Mouse (Mus musculus): ENCODE measurements around the gene 1700037H04Rik. TPM values are rescaled to one million over a fixed set of nuclear protein-coding genes. Genes with fewer than 3 reads are reported as not detected.
A peak's percentile ranks its signal among the peaks of the same experiment; 100 is the strongest.

The 1700037H04Rik gene
- polyA plus RNA-seq, 1 experiment from 2014 or later, result 142 TPM

DNA sequence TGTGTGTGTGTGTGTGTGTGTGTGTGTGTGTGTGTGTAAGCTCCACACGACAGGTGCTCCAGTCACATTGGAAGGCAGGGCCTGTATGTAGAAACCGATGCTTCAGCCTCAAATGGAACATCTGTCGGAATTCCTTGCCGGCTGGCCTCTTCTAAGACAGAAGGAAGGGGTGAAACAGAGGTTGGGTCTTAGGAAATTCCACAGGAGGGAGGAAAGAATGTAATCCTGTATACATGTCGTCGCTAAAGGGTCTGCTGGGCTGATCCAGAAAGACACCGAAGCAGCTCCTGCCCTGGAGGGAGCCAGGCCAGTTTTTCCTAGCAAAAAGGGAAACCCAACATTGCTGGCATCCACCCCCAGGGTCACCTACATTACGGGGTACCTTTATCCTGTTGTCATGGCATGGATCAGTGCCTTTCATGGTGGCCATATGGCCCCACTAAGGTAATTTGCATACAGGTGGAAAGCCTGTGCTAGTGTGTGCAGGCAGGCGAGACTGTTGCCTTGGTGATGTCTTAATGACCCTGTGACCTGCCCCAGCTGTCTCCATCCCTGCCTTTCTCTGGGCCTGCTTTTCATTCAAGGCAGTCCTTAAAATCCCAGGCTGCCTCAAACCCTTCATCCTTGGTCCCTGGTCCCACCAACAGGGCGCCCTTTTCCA lies 30.6 kb upstream of the 1700037H04Rik start:
- 22% methylated on average over 10 of the region's 10 CpGs for WGBS
- Histone ChIP-seq H3K4me1 (replicated peaks) (peaks cover 70% of the 10 kb centered on the region), H3K27me3 (ENCODE audit: insufficient read depth, poor library complexity, severe bottlenecking) (peaks cover 4% of the 10 kb centered on the region; the same call in 1 of the 2 replicates), H3K9me3 (no peaks in the 10 kb centered on the region), H3K36me3 (peaks cover 58% of the 10 kb centered on the region), H3K4me3 (peak overlapping the region; percentile 38), H3K27ac (peak overlapping the region; percentile 87)
- peak; percentile 86 for DNase-seq (ENCODE audit: low spot score)

DNA sequence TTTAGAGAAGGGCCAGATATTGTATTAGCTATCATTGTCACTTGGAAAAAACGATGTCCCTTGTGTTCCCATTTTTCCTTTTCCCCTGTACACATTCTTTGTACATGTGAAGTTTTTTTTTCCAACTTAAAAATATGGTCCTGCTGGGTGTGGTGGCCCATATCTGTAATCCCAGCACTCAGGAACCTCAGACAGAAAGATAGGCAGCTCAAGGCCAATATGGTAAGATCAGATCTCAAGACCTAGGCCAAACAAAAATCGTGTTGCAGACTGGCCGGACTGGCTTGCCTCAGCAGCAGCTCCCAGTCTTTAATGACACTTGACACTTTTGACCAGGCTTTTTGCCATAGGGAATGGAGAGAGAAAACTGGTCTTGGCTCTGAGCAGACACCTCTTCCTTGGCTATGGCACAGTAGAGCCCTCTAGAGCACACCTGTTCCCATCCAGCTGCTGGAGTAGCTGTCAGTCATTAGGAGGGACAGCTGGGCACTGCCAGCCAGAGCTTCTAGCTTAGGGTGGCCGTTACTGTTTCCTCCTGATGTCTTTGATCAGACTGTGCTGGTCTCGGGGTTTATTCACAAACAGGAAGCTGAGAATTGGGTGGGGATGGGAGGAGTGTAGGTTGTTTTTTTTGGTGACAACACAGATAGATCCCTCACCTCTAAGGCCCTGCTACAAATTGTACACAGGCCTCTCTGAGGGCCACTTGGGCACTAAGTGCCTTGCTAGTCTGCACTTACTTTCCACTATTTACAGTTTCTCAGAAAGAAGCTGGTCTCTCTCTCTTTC lies 29.8 kb upstream of the 1700037H04Rik start:
- 49% methylated on average over 5 of the region's 5 CpGs for WGBS
- Histone ChIP-seq H3K27ac (peak overlapping the region; percentile 87), H3K4me3 (peak overlapping the region; percentile 38), H3K9me3 (no peaks in the 10 kb centered on the region), H3K4me1 (replicated peaks) (peaks cover 70% of the 10 kb centered on the region), H3K27me3 (ENCODE audit: insufficient read depth, poor library complexity, severe bottlenecking) (peaks cover 10% of the 10 kb centered on the region; the same call in 1 of the 2 replicates), H3K36me3 (peaks cover 50% of the 10 kb centered on the region)
- no peak for DNase-seq (ENCODE audit: low spot score)

DNA sequence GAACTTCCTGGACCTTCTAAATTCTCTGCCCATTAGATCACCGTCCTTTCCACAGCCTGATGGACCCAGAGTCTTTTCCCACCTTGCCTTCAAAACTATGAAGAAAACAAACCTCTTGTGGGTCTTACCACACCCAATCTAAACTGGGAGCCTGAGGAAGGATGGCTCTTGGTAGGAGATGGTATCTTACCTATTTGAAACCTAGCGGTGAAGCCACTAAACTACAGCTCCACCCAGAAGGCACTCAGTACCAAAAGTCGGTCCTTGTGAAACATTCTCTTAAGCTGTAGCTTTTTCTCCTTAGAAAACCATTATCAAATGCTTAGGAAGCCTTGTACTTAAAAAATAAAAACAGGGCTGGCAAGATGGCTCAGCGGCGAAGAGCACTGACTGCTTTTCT lies 28.4 kb upstream of the 1700037H04Rik start:
- WGBS, result 93% methylated on average over 5 of the region's 5 CpGs
- peak overlapping the region; percentile 96 for H3K27ac ChIP-seq

DNA sequence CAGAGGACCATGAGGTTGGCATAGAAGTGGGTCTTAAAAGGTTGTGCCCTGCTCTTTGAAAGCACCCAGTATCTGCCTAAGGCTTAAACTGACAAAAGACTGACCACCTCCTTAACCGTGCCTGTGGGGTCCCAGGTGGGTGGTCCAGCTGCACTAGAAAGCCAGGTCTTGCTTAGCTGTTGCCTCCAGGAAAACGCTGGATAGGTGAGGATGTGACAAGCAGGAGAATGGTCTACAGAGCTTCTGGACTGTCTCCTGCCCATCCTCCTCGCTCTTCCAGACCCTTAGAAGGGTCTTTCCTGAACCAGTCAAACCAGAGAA lies 27.7 kb upstream of the 1700037H04Rik start:
- peak overlapping the region; percentile 96 for H3K27ac ChIP-seq
- DNase-seq (ENCODE audit: low spot score), result no peak
- peaks cover 29% of the 10 kb centered on the region for H3K36me3 ChIP-seq
- peak overlapping the region; percentile 72 for H3K4me3 ChIP-seq
- H3K9me3 ChIP-seq, result no peaks in the 10 kb centered on the region
- H3K27me3 ChIP-seq (ENCODE audit: insufficient read depth, poor library complexity, severe bottlenecking), result peaks cover 13% of the 10 kb centered on the region; the same call in 1 of the 2 replicates
- peaks cover 63% of the 10 kb centered on the region for H3K4me1 ChIP-seq (replicated peaks)
- 23% methylated on average over 3 of the region's 3 CpGs for WGBS

More for the DNA sequence above, 28.4 kb upstream of the 1700037H04Rik start:
- Histone ChIP-seq H3K4me3 (peak overlapping the region; percentile 72), H3K36me3 (peaks cover 36% of the 10 kb centered on the region), H3K4me1 (replicated peaks) (peaks cover 70% of the 10 kb centered on the region), H3K27me3 (ENCODE audit: insufficient read depth, poor library complexity, severe bottlenecking) (peaks cover 13% of the 10 kb centered on the region; the same call in 1 of the 2 replicates), H3K9me3 (no peaks in the 10 kb centered on the region)
- no peak for DNase-seq (ENCODE audit: low spot score)

DNA sequence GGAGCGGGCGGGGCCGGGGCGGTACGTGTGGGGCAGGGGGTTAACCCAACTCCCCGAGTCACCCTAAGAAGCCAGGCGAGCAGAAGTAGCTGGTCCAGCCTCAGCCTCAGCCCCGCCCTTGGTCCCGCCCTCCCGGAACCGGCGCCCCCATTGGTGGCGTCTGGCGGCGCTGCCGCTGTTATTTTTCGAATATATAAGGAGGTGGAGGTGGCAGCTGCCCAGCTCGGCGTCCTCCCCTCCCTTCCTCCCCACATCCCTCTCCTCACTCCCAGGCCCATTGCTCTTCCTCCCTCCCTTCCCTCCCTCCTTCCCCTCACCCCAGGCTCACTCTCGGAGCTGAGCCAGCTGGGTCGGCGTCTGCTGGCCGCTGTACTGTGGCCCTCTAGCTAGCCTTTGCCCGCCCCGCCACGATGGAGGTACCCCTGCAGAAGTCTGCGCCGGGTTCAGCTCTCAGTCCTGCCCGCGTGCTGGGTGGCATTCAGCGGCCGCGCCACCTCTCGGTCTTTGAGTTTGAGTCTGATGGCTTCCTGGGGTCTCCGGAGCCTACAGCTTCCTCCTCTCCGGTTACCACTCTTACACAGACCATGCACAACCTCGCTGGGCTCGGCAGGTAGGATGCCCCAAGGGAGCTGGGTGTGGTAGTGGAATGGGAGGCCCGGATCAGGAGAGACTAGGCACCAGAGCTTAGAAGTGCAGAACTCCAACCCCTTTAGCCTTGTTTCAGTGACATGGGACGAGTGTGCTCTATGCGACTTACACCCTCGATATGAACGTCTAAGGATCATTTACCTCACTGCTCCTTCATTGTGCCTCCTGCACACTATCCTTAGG lies 27.1 kb upstream of the 1700037H04Rik start, which contains the start of the genes Cdc25b and Spef1:
TSS of gene Cdc25b (plus strand) at position 179 of the 831 bp plus-strand sequence.
TSS of gene Spef1 (minus strand) at position 512 of the 831 bp plus-strand sequence.
- DNase-seq (ENCODE audit: low spot score), result peak; percentile 90
- H3K9me3 ChIP-seq, result no peaks in the 10 kb centered on the region
- H3K36me3 ChIP-seq, result peaks cover 25% of the 10 kb centered on the region
- WGBS, result under 1% methylated on average over 43 of the region's 43 CpGs
- H3K27me3 ChIP-seq (ENCODE audit: insufficient read depth, poor library complexity, severe bottlenecking), result peaks cover 13% of the 10 kb centered on the region; the same call in 1 of the 2 replicates
- peak within 1 kb of the TSS; percentile 96 for H3K27ac ChIP-seq
- peaks cover 62% of the 10 kb centered on the region for H3K4me1 ChIP-seq (replicated peaks)
- peak within 1 kb of the TSS; percentile 72 for H3K4me3 ChIP-seq

DNA sequence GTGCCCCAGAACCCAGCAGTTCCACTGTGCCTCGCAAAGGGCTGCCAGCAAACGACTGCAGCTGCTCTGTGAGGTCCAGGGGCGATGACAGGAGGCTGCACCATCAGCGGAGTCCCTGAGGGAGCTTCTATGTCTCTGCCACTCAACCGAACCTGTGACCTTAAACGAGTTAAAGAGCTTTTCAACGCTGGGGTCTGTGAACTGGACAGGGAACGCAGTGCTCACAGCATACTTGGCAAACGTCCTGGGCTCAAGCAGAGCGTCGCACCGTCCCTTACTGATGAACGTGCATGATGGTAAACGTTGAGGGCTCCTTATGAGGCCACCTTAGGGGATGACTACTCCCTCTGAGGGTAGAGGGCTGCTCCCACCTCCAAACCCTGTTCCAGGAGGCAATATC lies 26.5 kb upstream of the 1700037H04Rik start:
- Histone ChIP-seq H3K4me3 (peak overlapping the region; percentile 72), H3K4me1 (replicated peaks) (peaks cover 56% of the 10 kb centered on the region), H3K27me3 (ENCODE audit: insufficient read depth, poor library complexity, severe bottlenecking) (peaks cover 13% of the 10 kb centered on the region; the same call in 1 of the 2 replicates), H3K27ac (peak overlapping the region; percentile 96), H3K36me3 (peaks cover 19% of the 10 kb centered on the region), H3K9me3 (no peaks in the 10 kb centered on the region)
- 2% methylated on average over 14 of the region's 14 CpGs for WGBS
- DNase-seq (ENCODE audit: low spot score), result no peak

DNA sequence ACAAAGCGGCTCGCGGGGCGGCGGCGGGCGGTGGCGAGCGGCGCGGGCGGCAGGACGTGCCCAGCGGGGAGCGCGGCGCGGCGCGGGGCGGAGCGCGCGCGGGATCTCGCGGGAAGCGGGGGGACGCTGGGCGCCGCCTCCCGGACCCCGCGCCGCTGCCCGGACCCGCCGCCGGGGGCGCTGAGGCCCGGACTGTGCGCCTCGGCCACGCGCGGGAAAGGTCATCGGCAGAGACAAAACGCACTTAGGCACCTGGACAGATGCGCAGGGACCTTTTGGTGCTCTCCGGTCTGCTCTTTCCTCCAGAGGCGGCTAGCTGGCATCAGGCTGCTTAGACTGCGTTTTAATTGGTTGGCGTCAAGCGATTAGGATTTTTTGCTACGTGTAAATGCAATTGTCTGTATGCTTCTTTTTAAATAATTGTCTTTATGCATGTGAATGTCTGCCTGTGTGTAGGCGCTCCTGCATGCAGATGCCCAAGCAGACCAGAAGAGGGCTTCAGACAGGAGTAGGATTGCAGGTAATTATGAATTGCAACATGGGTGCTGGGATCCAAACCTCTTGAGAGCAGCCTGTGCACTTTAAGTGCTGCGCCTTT lies 20.2 kb upstream of the 1700037H04Rik start, which contains the start of gene Cenpb:
TSS of gene Cenpb (minus strand) at position 78 of the 598 bp plus-strand sequence.
- H3K27ac ChIP-seq, result peak within 1 kb of the TSS; percentile 96
- H3K9me3 ChIP-seq, result no peaks in the 10 kb centered on the region
- peaks cover 44% of the 10 kb centered on the region for H3K4me1 ChIP-seq (replicated peaks)
- peaks cover 29% of the 10 kb centered on the region for H3K36me3 ChIP-seq
- peak; percentile 83 for DNase-seq (ENCODE audit: low spot score)
- H3K4me3 ChIP-seq, result peak within 1 kb of the TSS; percentile 82
- 3% methylated on average over 57 of the region's 57 CpGs for WGBS
- peaks cover 6% of the 10 kb centered on the region; the same call in 1 of the 2 replicates for H3K27me3 ChIP-seq (ENCODE audit: insufficient read depth, poor library complexity, severe bottlenecking)

DNA sequence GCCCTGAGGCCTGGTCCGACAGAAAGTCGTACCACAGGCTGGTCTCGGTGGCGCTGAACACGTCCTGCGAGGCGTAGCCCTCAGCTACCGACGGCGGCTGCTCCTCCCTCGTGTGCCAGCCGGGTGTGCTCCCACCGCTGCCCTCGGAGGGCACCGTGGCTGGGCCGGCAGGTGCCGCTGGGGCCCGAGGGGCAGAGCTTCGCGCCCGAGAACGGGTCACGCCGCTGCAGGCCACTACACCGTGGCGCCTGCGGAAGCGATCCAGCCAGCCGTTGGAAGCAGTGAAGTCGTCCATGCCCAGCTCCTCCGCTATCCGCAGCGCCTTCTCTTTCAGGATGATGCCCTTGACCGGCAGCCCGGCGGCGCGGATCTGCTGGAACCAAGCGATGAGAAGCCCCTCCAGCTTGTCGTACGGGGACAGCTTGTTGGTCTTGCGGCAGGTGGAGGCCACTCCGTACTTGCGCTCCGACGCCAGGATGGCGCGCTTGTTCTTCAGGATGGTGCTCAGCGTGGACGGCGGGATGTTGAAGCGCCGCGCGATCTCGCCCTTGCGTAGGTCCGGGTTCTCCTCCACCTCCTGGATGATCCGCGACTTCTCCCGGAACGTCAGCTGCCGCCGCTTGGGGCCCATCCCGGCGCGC lies 19.5 kb upstream of the 1700037H04Rik start:
- H3K27ac ChIP-seq, result peak overlapping the region; percentile 96
- H3K4me1 ChIP-seq (replicated peaks), result peaks cover 50% of the 10 kb centered on the region
- peaks cover 29% of the 10 kb centered on the region for H3K36me3 ChIP-seq
- peak overlapping the region; percentile 82 for H3K4me3 ChIP-seq
- no peaks in the 10 kb centered on the region; the same call in 1 of the 2 replicates for H3K27me3 ChIP-seq (ENCODE audit: insufficient read depth, poor library complexity, severe bottlenecking)
- DNase-seq (ENCODE audit: low spot score), result peak; percentile 76
- under 1% methylated on average over 67 of the region's 67 CpGs for WGBS
- H3K9me3 ChIP-seq, result no peaks in the 10 kb centered on the region

DNA sequence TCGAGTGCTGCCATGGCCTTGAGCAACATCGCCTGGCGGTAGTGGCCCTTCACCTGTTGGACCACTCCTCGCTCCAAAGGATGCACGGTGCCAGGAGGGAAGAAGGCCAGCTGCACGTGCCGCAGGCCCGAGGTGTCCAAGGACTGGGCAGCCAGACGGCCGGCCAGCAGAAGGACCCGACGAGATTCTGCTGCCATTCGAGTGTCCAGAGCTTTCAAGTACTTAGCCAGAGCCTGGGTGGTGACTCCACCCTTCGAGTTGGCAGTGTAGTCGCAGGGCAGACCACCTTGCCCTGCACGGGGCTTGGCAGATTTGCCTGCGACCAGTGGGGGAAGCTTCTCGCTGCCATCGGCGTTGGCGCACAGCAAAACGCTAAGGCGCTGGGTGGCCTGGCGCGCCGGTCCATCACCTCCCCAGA lies 19.0 kb upstream of the 1700037H04Rik start:
- peaks cover 4% of the 10 kb centered on the region for H3K27me3 ChIP-seq (ENCODE audit: insufficient read depth, poor library complexity, severe bottlenecking)
- H3K4me3 ChIP-seq, result peak overlapping the region; percentile 82
- peak; percentile 49 for DNase-seq (ENCODE audit: low spot score)
- H3K27ac ChIP-seq, result peak overlapping the region; percentile 96
- H3K9me3 ChIP-seq, result no peaks in the 10 kb centered on the region
- WGBS, result 34% methylated on average over 26 of the region's 26 CpGs
- peaks cover 29% of the 10 kb centered on the region for H3K36me3 ChIP-seq
- peaks cover 53% of the 10 kb centered on the region for H3K4me1 ChIP-seq (replicated peaks)

DNA sequence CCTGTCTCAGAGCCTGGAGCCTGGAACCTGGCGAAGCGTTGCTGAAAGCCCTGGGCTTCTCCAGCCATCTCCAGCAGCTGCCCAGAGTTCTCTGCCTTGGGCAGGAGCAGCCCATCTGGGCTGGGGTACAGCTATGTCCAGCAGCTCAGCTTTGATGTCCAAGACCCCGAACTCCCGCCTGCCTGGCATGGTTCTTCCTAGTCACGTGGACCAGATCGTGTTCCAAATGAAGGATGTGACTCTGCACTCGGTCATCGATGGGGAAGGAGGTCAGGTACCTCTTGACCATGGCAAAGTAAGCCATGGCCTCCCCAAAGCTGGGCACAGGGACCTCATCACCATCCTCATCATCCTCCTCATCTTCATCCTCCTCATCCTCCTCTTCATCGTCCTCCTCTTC lies 18.1 kb upstream of the 1700037H04Rik start:
- H3K9me3 ChIP-seq, result no peaks in the 10 kb centered on the region
- peaks cover 53% of the 10 kb centered on the region for H3K4me1 ChIP-seq (replicated peaks)
- WGBS, result 87% methylated on average over 9 of the region's 9 CpGs
- H3K27me3 ChIP-seq (ENCODE audit: insufficient read depth, poor library complexity, severe bottlenecking), result peaks cover 13% of the 10 kb centered on the region
- H3K36me3 ChIP-seq, result peaks cover 29% of the 10 kb centered on the region
- no peak for DNase-seq (ENCODE audit: low spot score)
- H3K27ac ChIP-seq, result peak overlapping the region; percentile 96
- H3K4me3 ChIP-seq, result peak overlapping the region; percentile 82

DNA sequence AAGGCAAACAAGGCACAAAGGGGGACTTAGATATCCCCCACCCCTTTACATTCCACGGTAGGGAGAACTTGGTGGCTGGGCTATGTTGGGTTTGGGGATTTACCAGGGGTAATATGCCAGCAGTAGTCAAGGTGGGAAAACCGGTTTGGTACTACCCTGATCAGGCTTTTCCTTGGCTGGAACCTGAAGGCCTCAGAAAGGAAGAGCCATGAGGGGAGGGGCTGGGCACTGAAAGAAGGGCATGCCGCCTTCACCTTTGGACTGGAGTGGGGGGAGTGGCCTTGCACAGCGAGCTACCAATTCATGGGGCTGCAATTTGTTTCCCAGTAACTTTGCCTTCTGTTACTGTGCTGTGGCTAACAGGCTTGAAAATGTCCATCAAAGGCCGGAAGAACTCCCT lies 16.6 kb upstream of the 1700037H04Rik start:
- no peak overlapping the region for H3K27ac ChIP-seq
- peaks cover 27% of the 10 kb centered on the region for H3K27me3 ChIP-seq (ENCODE audit: insufficient read depth, poor library complexity, severe bottlenecking)
- H3K4me1 ChIP-seq (replicated peaks), result peaks cover 60% of the 10 kb centered on the region
- DNase-seq (ENCODE audit: low spot score), result no peak
- WGBS, result 64% methylated on average over 5 of the region's 5 CpGs
- peaks cover 40% of the 10 kb centered on the region for H3K36me3 ChIP-seq
- peak overlapping the region; percentile 19; the same call in 1 of the 2 replicates for H3K4me3 ChIP-seq
- H3K9me3 ChIP-seq, result no peaks in the 10 kb centered on the region

Measured in hindbrain, embryonic 10.5 days (tissue).